In the genomic region with DNA sequence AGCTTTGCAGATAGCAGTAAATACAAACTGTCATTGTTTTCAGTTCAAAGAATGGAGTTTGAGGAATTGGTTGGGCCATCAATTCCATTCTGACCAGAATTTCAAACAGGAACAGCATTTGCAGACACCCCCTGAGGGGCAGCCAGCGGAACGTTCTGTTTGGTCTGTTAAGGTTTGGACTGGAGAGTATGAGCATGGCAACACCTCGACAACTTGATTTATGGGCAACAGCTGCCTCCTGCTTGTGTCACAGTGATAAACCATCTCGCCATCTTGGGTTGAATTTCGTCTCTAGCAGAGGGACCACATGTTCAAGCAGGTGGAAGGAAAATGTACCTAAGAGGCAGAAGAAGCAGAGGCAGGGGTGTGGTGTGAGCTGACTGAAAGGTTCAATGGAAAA, we compare ENCODE assay signal across 27 mouse cellular contexts.
A peak's percentile ranks its signal among the peaks of the same experiment; 100 is the strongest.
DNase-seq lines count a peak whose midpoint lies in the region; ATAC-seq and TF ChIP-seq lines count a peak whose summit lies in the region.
"Had no signal": no experiment of that assay in that cellular context is flagged by ENCODE, and none has a peak within 500 bp of the region (broad histone marks: within the 10 kb centered on the region; RNA-seq: fewer than 3 reads in every experiment).

No protein-coding gene starts in this region.

- peak; percentile 52 for DNase-seq in gastrocnemius, adult 2 months
- DNase-seq in gastrocnemius, postnatal 4 days (ENCODE audit: low spot score in 2 of 2) = no peak
- DNase-seq in embryo, embryonic 10 days (ENCODE audit: low spot score) = peak; percentile 65
- DNase-seq in gastrocnemius, adult 8-10 months (ENCODE audit: low spot score in 2 of 2) = peak; percentile 31 to 32
- peak; percentile 77 for DNase-seq in mesoderm, embryonic 11.5 days (ENCODE audit: low read depth, low spot score)
- DNase-seq in heart, adult 9 months (ENCODE audit: low spot score in 2 of 2) = no peak
- no peak for DNase-seq in heart, postnatal 36 days
- DNase-seq: adrenal gland, postnatal 25 days; cerebellum, adult 9-11 months; heart, adult 11 months; heart, postnatal 14 days; kidney, adult 11 months; kidney, postnatal 14 days; layer of hippocampus, postnatal 36 days; liver, embryonic 13.5 days; lung, adult 2 months; lung, postnatal 14 days; thymus, adult 2 months had no signal

- no peak overlapping the region for H3K27ac ChIP-seq in gastrocnemius, adult 2 months
- no peak overlapping the region for H3K27ac ChIP-seq in midbrain, embryonic 13.5 days
- H3K27ac ChIP-seq: forebrain, embryonic 13.5 days; heart, embryonic 13.5 days; hindbrain, embryonic 13.5 days; limb, embryonic 13.5 days; liver, embryonic 13.5 days; midbrain, embryonic 15.5 days; stomach, postnatal 0 days had no signal

- WGBS in midbrain, embryonic 13.5 days = 62% methylated on average over 5 of the region's 5 CpGs

- intact Hi-C loops in gastrocnemius, adult 2 months (cut with DNase I) = no loop called here
- intact Hi-C loops in heart, postnatal 36 days (cut with DNase I) = loop anchor here (5.0 kb wide), 1 partner anchor 442 kb away; no protein-coding TSS in a partner anchor

- TF ChIP-seq CTCF in gastrocnemius, adult 2 months (IDR thresholded peaks at IDR 0.05) = no peak

- H3K9ac ChIP-seq in midbrain, embryonic 13.5 days (replicated peaks) = no peak overlapping the region
- H3K9ac ChIP-seq: forebrain, embryonic 13.5 days; heart, embryonic 13.5 days; hindbrain, embryonic 13.5 days; limb, embryonic 13.5 days; liver, embryonic 13.5 days; midbrain, embryonic 15.5 days had no signal

- no peaks in the 10 kb centered on the region for H3K27me3 ChIP-seq in midbrain, embryonic 13.5 days
- H3K27me3 ChIP-seq: heart, embryonic 13.5 days; hindbrain, embryonic 13.5 days; limb, embryonic 13.5 days; liver, embryonic 13.5 days; megakaryocyte, embryonic 14.5 days; midbrain, embryonic 15.5 days had no signal

- H3K4me2 ChIP-seq in midbrain, embryonic 13.5 days (replicated peaks) = no peak overlapping the region
- H3K4me2 ChIP-seq: forebrain, embryonic 13.5 days; heart, embryonic 13.5 days; hindbrain, embryonic 13.5 days; limb, embryonic 13.5 days; liver, embryonic 13.5 days; midbrain, embryonic 15.5 days had no signal

- no peak overlapping the region for H3K4me3 ChIP-seq in gastrocnemius, adult 2 months
- no peak overlapping the region for H3K4me3 ChIP-seq in midbrain, embryonic 13.5 days (replicated peaks)
- H3K4me3 ChIP-seq: forebrain, embryonic 13.5 days; heart, embryonic 13.5 days; hindbrain, embryonic 13.5 days; limb, embryonic 13.5 days; liver, embryonic 13.5 days; megakaryocyte, embryonic 14.5 days; midbrain, embryonic 15.5 days had no signal

- no peaks in the 10 kb centered on the region for H3K36me3 ChIP-seq in midbrain, embryonic 13.5 days
- H3K36me3 ChIP-seq: heart, embryonic 13.5 days; hindbrain, embryonic 13.5 days; limb, embryonic 13.5 days; liver, embryonic 13.5 days; midbrain, embryonic 15.5 days had no signal

- ATAC-seq in midbrain, embryonic 13.5 days = no peak
- ATAC-seq: CD4-positive, CD25-positive, alpha-beta regulatory T cell, adult 4 months; forebrain, embryonic 13.5 days; midbrain, embryonic 15.5 days had no signal

- peaks cover 4% of the 10 kb centered on the region; the same call in 1 of the 2 replicates for H3K4me1 ChIP-seq in midbrain, embryonic 13.5 days (replicated peaks)
- H3K4me1 ChIP-seq: limb, embryonic 13.5 days; liver, embryonic 13.5 days; megakaryocyte, embryonic 14.5 days had no signal

- no peaks in the 10 kb centered on the region for H3K9me3 ChIP-seq in midbrain, embryonic 13.5 days
- H3K9me3 ChIP-seq: forebrain, embryonic 13.5 days; heart, embryonic 13.5 days; hindbrain, embryonic 13.5 days; limb, embryonic 13.5 days; liver, embryonic 13.5 days; megakaryocyte, embryonic 14.5 days; midbrain, embryonic 15.5 days had no signal

Comparison
In these comparisons a context has a peak if more than half of its experiments do, and no peak if none do; other contexts are left out.
1. DNase-seq: peak in gastrocnemius, adult 2 months (single experiment), embryo, embryonic 10 days (single experiment), gastrocnemius, adult 8-10 months (2 of 2) and mesoderm, embryonic 11.5 days (single experiment); none in gastrocnemius, postnatal 4 days (0 of 2), heart, adult 9 months (0 of 2) and heart, postnatal 36 days (0 of 2).